Mouse (Mus musculus): ENCODE results near the gene Prtn3. TPM values are rescaled to one million over a fixed set of nuclear protein-coding genes. Genes with fewer than 3 reads are reported as not detected.

Prtn3 gene
- polyA plus RNA-seq, 1 experiment from 2014 or later, result 11.2 TPM

- Histone ChIP-seq H3K9me3 (ENCODE audit: control insufficient read depth, low read length) (no peaks in the 10 kb centered on the region), H3K4me2 (ENCODE audit: low read length) (no peak overlapping the region), H3K4me3 (ENCODE audit: low read length) (no peak overlapping the region), H3K4me1 (ENCODE audit: control insufficient read depth, insufficient read depth, low read depth, low read length) (peaks cover 31% of the 10 kb centered on the region), H3K36me3 (ENCODE audit: control insufficient read depth, insufficient read depth, low read length) (no peaks in the 10 kb centered on the region), H3K9ac (ENCODE audit: low read depth, low read length) (no peak overlapping the region), H3K27ac (ENCODE audit: low read depth, low read length) (no peak overlapping the region), H3K27me3 (replicated peaks; ENCODE audit: control insufficient read depth, insufficient read depth, low read length) (peaks cover 56% of the 10 kb centered on the region)
- 3% methylated on average over 18 of the region's 21 CpGs for WGBS
- ATAC-seq, result no peak
These were observed 45.1 kb downstream of the Prtn3 start for GRCm38 (mm10) chr10:79919251-79919849.

GRCm38 (mm10) chr10:79920056-79920890 is 46.0 kb downstream of the Prtn3 start:
- peak overlapping the region; percentile 37; the same call in 1 of the 2 replicates for H3K4me3 ChIP-seq (ENCODE audit: low read length)
- H3K27me3 ChIP-seq (replicated peaks; ENCODE audit: control insufficient read depth, insufficient read depth, low read length), result peaks cover 56% of the 10 kb centered on the region
- no peaks in the 10 kb centered on the region for H3K9me3 ChIP-seq (ENCODE audit: control insufficient read depth, low read length)
- H3K27ac ChIP-seq (ENCODE audit: low read depth, low read length), result no peak overlapping the region
- no peak for ATAC-seq
- no peaks in the 10 kb centered on the region for H3K36me3 ChIP-seq (ENCODE audit: control insufficient read depth, insufficient read depth, low read length)
- 12% methylated on average over 26 of the region's 26 CpGs for WGBS
- peaks cover 23% of the 10 kb centered on the region for H3K4me1 ChIP-seq (ENCODE audit: control insufficient read depth, insufficient read depth, low read depth, low read length)
- no peak overlapping the region for H3K9ac ChIP-seq (ENCODE audit: low read depth, low read length)
- H3K4me2 ChIP-seq (ENCODE audit: low read length), result peak overlapping the region; percentile 55

- H3K27ac ChIP-seq (ENCODE audit: low read depth, low read length), result no peak within 1 kb of the TSS
- ATAC-seq, result no peak
- peak within 1 kb of the TSS; percentile 54 for H3K9ac ChIP-seq (ENCODE audit: low read depth, low read length)
- H3K4me2 ChIP-seq (ENCODE audit: low read length), result peak within 1 kb of the TSS; percentile 55
- peaks cover 22% of the 10 kb centered on the region for H3K4me1 ChIP-seq (ENCODE audit: control insufficient read depth, insufficient read depth, low read depth, low read length)
- H3K36me3 ChIP-seq (ENCODE audit: control insufficient read depth, insufficient read depth, low read length), result no peaks in the 10 kb centered on the region
- H3K9me3 ChIP-seq (ENCODE audit: control insufficient read depth, low read length), result no peaks in the 10 kb centered on the region
- H3K27me3 ChIP-seq (replicated peaks; ENCODE audit: control insufficient read depth, insufficient read depth, low read length), result peaks cover 56% of the 10 kb centered on the region
- WGBS, result 4% methylated on average over 39 of the region's 41 CpGs
- peak within 1 kb of the TSS; percentile 37 for H3K4me3 ChIP-seq (ENCODE audit: low read length)
These were observed 46.8 kb downstream of the Prtn3 start, which contains the start of gene R3hdm4 for GRCm38 (mm10) chr10:79920958-79921535. Gene R3hdm4 (minus strand): TSS chr10:79921208.

- Histone ChIP-seq H3K36me3 (ENCODE audit: control insufficient read depth, insufficient read depth, low read length) (no peaks in the 10 kb centered on the region), H3K9me3 (ENCODE audit: control insufficient read depth, low read length) (no peaks in the 10 kb centered on the region), H3K9ac (ENCODE audit: low read depth, low read length) (peak overlapping the region; percentile 54), H3K4me2 (ENCODE audit: low read length) (peak overlapping the region; percentile 55), H3K27me3 (replicated peaks; ENCODE audit: control insufficient read depth, insufficient read depth, low read length) (peaks cover 56% of the 10 kb centered on the region), H3K4me1 (ENCODE audit: control insufficient read depth, insufficient read depth, low read depth, low read length) (peaks cover 25% of the 10 kb centered on the region), H3K27ac (ENCODE audit: low read depth, low read length) (no peak overlapping the region), H3K4me3 (ENCODE audit: low read length) (peak overlapping the region; percentile 37)
- no peak for ATAC-seq
- 1% methylated on average over 33 of the region's 34 CpGs for WGBS
These were observed 47.3 kb downstream of the Prtn3 start for GRCm38 (mm10) chr10:79921572-79921971.

- Histone ChIP-seq H3K9me3 (ENCODE audit: control insufficient read depth, low read length) (no peaks in the 10 kb centered on the region), H3K36me3 (ENCODE audit: control insufficient read depth, insufficient read depth, low read length) (no peaks in the 10 kb centered on the region), H3K27me3 (replicated peaks; ENCODE audit: control insufficient read depth, insufficient read depth, low read length) (peaks cover 31% of the 10 kb centered on the region), H3K4me1 (ENCODE audit: control insufficient read depth, insufficient read depth, low read depth, low read length) (peaks cover 39% of the 10 kb centered on the region), H3K4me3 (ENCODE audit: low read length) (no peak overlapping the region), H3K4me2 (ENCODE audit: low read length) (peak overlapping the region; percentile 18), H3K27ac (ENCODE audit: low read depth, low read length) (no peak overlapping the region), H3K9ac (ENCODE audit: low read depth, low read length) (no peak overlapping the region)
- ATAC-seq, result no peak
- WGBS, result 10% methylated on average over 29 of the region's 29 CpGs
These were observed 50.9 kb downstream of the Prtn3 start for GRCm38 (mm10) chr10:79924998-79925784.

- Histone ChIP-seq H3K27me3 (replicated peaks; ENCODE audit: control insufficient read depth, insufficient read depth, low read length) (peaks cover 23% of the 10 kb centered on the region), H3K9ac (ENCODE audit: low read depth, low read length) (peak overlapping the region; percentile 80), H3K9me3 (ENCODE audit: control insufficient read depth, low read length) (no peaks in the 10 kb centered on the region), H3K27ac (ENCODE audit: low read depth, low read length) (peak overlapping the region; percentile 84; the same call in 1 of the 2 replicates), H3K36me3 (ENCODE audit: control insufficient read depth, insufficient read depth, low read length) (no peaks in the 10 kb centered on the region), H3K4me3 (ENCODE audit: low read length) (peak overlapping the region; percentile 71), H3K4me2 (ENCODE audit: low read length) (peak overlapping the region; percentile 98), H3K4me1 (ENCODE audit: control insufficient read depth, insufficient read depth, low read depth, low read length) (peaks cover 39% of the 10 kb centered on the region)
- 0 out of 2 replicates have a peak, but pooled peaks have one; percentile 0 for ATAC-seq
- 9% methylated on average over 15 of the region's 15 CpGs for WGBS
These were observed 51.7 kb downstream of the Prtn3 start for GRCm38 (mm10) chr10:79925785-79926490.

- peak; percentile 79 for ATAC-seq
These were observed 52.4 kb downstream of the Prtn3 start, which contains the start of gene Arid3a for GRCm38 (mm10) chr10:79926491-79927323. Gene Arid3a (plus strand): TSS chr10:79927043.

More at GRCm38 (mm10) chr10:79926491-79927323, 52.4 kb downstream of the Prtn3 start, which contains the start of gene Arid3a:
- Histone ChIP-seq H3K4me2 (ENCODE audit: low read length) (peak within 1 kb of the TSS; percentile 98), H3K4me3 (ENCODE audit: low read length) (peak within 1 kb of the TSS; percentile 71), H3K9me3 (ENCODE audit: control insufficient read depth, low read length) (no peaks in the 10 kb centered on the region), H3K27me3 (replicated peaks; ENCODE audit: control insufficient read depth, insufficient read depth, low read length) (peaks cover 18% of the 10 kb centered on the region), H3K27ac (ENCODE audit: low read depth, low read length) (peak within 1 kb of the TSS; percentile 84), H3K4me1 (ENCODE audit: control insufficient read depth, insufficient read depth, low read depth, low read length) (peaks cover 33% of the 10 kb centered on the region), H3K9ac (ENCODE audit: low read depth, low read length) (peak within 1 kb of the TSS; percentile 80), H3K36me3 (ENCODE audit: control insufficient read depth, insufficient read depth, low read length) (0 out of 2 replicates have a peak, but pooled peaks cover 4% of the 10 kb centered on the region)
- WGBS, result under 1% methylated on average over 63 of the region's 63 CpGs
